Mouse (Mus musculus) G1E-ER4 (cell line): Measurements from ENCODE around the gene Sorcs1. TPM values are rescaled to one million over a fixed set of nuclear protein-coding genes. Genes with fewer than 3 reads are reported as not detected.

ENCODE experiments used
- GATA1 ChIP-seq: IDR thresholded peaks from one replicate; pipeline ENCODE4 v1.8.0; 2012; ENCODE audit warnings: low read length, inconsistent platforms
- polyA plus RNA-seq: library from polyadenylated mRNA; stranded (reverse); fragments of >175 nt; gene quantifications from 2 replicates; pipeline ENCODE4 v1.2.3, GENCODE M21; 2012

Sorcs1 gene
- polyA plus RNA-seq: not detected in 2 replicates

DNA sequence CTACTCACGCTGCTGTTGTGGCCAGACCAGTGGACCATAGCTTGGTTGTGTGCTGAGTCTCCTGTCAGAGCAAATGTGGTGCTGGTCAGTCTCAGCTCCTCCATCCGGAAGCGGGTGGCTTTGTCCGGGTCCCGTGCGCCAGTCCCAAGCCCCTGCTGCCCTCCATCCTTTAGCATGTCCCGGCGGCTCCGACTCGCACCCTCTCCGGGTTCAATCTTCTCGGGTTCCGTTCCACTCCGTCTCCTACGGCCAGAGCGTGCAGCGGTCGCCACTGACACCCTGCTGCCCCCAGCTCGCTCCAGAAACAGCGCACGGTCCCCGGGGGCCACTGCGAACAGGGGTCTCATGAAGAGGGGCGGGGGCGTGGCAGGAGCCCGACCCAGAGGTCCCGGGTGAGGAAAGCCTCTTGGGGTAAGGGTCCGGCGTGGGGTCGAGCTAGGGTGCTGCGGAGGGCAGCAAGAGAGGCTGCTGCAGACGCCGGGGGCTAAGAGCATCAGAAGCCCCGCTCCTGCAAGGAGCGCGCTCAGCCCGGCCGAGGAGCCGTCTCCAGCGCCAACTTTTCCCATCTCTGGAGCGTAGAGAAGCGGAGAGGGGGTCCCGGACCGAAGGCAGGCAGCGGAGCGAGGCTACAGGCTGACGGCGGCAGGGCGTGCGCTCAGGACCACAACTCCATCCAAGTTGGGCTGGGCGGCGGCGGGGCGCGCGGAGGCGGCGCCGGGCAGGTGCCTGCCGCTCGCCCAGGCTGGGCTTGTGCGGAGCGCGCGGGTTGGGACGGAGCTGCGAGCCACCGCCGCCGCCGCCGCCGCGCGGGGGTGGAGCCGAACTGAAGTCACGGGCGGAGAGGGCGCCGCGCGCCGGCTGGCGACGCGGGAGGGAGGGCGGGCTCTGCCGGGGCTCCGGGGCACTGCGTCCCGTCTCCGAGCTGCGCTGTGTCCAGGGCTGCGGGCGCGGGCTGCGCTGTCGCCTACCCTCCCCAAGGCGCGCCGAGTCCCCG, at the start of gene Sorcs1:
Gene Sorcs1, minus strand, starts transcription at position 744 of the 994 bp plus-strand sequence.
- no peak for TF ChIP-seq GATA1

DNA sequence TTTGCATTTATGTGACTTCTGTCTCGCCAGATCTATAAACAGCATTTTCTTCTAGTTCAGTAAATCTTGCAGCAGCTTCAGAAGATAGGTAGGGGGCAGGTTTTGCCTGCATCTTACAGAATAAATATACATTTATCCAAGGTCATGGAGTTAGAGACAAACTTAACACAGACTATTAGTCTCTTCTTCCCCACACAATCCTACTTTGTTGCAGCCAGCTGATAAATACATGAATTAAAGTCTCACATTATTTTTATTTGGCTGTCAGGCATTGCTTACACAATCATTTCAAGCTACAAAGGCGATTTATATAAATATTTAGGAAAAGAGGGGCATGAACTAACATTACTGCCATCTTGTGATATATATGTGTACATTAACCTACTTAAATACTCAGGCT, 4.8 kb upstream of the Sorcs1 start:
- TF ChIP-seq GATA1: no peak

DNA sequence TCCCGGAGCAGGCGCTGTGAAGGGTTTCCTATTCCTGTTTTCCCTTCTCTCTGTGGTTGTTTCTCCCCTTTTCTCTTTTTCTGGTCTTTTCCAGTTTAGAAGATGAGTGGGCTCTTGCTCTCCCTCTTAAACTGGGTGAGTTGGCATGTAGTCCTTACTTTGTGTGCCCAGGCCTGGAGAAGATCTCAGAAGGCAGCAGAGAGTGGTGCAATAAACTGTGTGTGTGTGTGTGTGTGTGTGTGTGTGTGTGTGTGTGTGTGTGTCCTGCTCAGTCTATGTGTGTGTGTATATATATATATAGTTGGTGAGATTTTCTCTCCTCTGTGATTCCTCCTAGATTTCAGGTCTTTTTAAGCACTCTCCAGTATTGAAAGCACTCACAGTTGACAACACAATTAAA, 500 bp upstream of the Sorcs1 start:
- no peak for TF ChIP-seq GATA1

DNA sequence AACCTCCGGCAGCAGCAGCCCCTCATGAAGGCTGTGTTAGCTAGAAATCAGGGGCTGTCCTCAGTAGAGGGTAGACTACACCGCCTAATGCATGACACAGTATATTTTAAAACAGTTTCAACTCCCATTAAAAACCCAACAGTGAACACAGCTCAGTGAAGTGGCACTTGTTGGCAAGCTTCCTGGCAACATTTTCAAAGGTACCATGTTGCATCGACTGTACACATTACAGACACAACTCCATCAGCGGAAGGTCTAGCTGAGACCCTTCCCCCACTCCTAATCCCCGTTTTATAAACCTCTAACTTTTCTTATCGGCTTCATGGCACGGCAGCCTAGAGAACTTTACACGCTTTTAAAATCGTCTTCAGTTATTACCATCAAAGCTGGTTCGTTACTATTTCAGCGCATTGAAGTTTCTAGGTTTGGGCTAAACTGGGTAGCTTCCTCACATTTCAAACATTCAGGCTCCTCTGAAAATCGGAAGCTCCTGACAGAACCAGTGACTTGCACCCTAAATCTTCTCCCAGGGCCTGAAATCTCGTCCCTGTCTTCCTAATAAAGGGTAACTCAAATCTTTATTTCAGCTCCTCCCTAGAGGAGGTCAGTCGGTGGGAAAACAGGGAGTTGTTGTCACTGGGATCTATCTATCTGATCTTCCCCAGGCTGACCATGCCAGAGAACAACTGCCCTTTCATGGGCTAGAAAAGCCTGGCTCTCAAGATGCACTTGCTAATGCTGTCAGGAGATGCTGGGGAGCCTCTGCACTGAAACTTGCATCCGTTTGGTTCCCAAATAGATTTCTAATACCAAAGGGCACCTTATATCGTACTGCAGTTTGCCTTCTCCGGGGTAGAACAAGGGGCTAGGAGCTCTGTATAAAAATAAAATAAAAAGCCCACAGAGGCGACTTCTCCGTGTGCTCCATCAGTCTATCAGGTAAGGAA, 1.6 kb downstream of the Sorcs1 start:
- no peak for TF ChIP-seq GATA1

DNA sequence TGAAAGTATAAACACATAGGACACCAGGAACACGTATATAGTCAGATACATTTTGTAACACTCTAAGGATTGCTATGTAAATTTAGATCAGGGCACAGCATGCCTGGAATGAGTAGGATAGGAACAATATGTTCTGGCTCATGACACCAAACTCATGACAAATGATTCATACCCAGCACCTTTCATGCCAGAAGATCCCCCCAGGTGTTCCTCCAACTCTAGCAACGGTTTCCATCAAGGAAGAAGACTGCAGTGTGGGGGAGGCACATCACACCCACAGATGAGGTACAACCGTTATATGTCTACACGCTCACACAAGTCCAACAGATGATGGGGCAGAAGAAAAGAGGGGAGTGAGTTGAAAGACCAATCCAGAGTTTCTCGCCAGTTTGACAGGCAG, 3.5 kb downstream of the Sorcs1 start:
- TF ChIP-seq GATA1: no peak

DNA sequence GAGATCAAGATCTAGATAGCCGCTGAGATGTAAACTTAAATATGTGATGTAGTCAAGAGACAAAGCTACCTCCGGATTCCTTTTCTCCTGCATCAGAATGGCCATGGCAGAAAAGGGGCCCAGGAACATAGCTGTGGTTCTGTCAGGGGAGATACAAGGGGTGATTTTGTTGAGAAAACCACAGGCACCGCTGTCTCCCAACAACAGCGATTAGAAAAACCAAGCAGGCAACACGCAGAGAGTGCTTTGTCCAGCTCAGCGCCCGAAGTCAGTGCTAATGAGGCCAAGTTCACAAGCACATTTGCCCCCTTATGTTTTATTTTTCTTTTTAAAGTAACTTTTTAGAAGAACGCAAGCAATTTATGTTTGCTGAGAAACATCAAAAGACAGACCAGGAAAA, 10.9 kb downstream of the Sorcs1 start:
- TF ChIP-seq GATA1: no peak

DNA sequence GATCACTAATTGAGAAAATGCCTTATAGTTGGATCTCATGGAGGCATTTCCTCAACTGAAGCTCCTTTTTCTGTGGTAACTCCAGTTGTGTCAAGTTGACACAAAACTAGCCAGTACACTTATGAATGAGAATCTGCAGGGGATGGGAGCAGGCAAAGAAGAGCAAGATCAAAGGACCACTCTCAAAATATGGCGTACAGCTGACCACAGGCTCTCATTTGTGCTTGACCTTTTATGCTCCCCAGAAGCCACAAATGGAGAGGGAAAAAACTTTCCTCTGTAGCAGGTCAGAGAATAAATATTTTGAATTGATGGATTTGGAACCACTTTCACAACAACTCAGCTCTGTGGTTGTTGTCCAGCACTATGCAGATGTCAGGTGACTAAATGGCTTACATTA, 14.1 kb downstream of the Sorcs1 start:
- TF ChIP-seq GATA1: no peak

DNA sequence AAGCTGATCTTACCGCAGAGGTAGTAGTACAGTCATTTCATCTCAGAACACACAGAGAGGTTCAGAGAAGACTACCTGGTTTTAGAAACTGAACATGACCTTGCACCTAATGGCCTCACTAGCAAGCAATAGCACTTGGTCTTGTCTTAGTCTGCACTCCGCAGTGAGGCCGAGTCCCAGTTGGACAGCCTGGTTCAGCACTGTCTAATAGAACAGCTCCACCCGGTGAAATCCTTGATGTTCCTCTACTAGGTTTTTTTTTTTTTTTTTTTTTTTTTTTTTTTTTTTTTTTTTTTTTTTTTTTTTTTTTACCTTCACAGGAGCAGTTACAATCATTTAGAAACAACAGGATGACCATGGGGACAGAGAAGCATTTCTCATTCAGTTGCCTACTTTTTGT, 19.3 kb downstream of the Sorcs1 start:
- TF ChIP-seq GATA1: no peak

DNA sequence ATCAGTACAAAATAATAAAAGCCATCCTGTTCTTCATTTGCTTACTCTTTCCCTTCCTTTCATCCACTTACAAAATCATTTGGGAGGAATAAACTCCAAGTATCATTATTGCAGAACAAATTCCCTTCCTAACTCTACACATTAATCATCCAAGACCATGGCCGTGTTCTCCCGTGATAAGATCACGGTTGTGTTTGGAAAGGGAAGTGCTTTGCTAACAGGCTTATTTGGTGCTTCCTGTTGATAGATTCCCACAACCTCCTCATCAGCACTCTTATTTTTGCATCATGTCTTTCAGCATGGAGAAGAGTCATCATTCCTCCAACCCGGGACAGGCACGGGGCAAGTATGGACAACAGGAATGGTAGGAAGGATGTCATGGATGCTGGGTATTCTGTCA, 25.7 kb downstream of the Sorcs1 start:
- TF ChIP-seq GATA1: no peak

DNA sequence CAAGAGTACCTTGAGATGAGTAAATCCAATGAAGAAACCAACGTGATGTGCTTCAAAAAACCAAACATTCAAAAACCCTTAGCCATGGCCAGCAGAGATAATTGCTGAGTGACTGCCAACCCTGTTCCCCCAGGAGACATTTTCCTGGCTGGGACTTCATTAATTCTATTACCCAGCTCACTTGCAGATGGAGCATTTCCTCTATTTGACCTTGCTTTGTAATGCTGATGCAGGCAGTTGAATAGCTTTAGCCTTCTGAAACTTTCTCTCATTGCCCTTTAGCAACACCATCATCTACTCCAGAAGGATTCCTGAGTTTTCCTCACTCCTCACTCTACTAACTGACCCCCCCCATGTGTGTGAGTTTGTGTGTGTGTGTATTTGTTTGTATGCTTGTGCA, 34.6 kb downstream of the Sorcs1 start:
- TF ChIP-seq GATA1: no peak

DNA sequence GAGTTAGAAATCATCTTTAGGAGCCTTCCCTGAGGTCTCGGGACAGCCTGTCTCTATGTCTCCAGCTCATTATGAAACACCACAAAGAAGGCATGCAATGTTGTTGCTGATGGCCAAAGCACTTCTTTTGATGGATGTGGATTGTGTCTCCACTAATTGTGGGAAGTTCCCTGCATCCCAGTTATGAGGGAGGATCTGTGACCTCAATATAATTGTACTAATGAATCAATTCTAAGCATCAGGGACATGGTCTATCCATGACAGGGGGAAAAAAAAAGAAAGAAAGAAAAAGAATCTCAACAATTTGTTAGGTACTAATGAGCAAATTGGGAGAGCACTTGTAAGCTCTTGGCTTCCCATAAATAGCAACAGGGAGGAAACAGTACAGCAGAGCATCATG, 36.3 kb downstream of the Sorcs1 start:
- no peak for TF ChIP-seq GATA1

DNA sequence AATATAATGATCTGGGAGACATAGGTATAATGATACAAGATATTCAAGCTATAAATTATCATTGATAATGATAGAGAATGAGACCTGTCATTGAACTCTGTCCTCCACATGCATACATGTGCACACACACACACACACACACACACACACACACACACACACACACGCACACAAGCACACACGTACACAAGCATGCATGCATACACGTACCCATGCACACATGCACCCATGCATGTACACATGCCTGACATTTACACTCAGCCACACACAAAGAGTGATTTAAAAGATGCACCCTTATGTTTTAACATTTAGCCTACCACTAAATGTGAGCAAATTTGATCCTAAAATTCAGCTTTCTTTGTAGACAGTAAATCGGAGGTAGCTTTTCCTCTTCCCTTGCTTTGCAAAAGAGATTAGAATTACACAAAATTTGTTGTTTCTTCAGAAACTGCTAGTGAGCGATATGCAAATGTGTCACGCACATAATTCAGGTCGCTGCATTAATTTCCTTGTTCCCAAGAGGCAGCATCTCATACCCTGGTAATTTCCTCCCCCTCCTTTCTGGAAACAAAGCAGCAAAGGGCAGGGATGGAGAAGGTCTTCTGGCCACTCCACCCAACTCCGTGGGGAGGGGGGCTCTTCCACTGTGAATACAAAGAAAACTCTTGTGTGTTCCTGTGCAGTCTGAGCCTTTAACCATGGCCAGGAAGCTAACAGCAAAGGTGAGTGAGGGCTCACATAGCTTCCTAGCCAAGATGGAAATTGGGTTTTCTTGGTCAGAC, 38.0 kb downstream of the Sorcs1 start:
- no peak for TF ChIP-seq GATA1

DNA sequence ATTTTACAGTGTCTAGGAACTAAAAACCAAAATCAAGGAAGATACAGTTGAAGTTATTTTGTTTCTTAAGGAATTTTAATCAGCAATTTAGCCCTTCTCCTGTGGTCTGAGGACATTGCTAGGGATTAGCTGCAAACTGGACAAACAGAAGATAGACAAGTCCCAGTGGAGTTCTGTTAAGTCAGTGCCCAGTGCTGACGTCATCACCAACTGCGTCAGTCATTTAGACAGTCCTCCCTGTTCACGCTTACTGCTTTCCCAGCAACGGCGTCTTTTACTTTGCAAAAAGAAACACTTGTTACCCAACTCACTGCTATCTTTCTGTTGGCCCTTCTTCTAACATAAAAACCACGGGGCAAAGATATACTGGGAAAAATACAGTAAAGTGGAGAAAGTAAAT, 40.3 kb downstream of the Sorcs1 start:
- no peak for TF ChIP-seq GATA1

DNA sequence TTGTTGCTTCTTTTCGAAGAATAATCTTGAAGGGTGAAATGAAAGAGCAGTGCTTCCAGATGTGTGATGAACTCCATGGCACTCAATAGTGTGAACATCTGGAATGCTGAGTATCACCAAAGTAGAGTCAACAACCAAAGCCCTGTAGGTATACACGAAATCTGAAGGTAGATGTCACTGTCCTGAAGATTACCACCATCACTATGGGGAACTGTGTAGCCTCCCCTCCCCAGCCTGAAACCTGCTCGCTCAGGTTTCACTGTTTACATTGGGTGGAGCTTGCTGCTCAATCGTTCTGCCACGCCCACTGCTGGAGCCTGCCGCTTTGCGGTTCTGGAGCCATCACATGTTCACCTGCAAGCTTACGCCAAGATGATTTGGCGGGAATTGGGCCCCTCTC, 64.4 kb downstream of the Sorcs1 start:
- no peak for TF ChIP-seq GATA1

DNA sequence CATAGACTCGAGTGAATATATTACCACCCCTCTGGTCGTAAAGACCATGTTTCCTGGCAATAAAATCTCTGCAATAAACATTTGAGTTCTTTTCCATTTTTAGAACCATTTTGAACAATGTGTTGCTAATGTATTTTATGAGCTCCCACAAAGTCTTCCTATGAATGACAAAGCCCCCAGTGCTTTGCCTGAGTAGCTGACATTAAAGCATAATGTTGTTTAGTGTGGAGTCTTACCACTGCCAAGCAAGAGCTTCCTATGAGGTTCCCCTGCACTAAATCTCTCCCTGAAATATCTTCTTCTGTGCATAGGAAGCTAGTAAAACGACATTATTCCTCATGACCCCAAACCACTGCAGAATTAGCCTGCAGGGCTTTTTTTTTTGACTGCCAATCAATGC, 66.8 kb downstream of the Sorcs1 start:
- no peak for TF ChIP-seq GATA1
